Mouse (Mus musculus) monocyte, adult 5-6 weeks (primary cell): ENCODE data around the gene Adgrg7. TPM values are rescaled to one million over a fixed set of nuclear protein-coding genes. Genes with fewer than 3 reads are reported as not detected.

Source experiments
- ATAC-seq: fragments of 153-309, 156-312 bp; replicated peaks from 2 replicates; pipeline ENCODE4 v1.8.0; 2017; ENCODE audit warnings: mild to moderate bottlenecking; ENCODE audit not compliant: low TSS enrichment, insufficient number of reproducible peaks, severe bottlenecking, poor library complexity, low FRiP score
- total RNA-seq: library from RNA; stranded (forward); fragments of 200-1000, 200-491, 200-594 nt; gene quantifications from 3 replicates; pipeline ENCODE4 v1.2.3, GENCODE M21; 2017

Adgrg7 gene
- total RNA-seq, 1 experiment from 2014 or later, result not detected

DNA sequence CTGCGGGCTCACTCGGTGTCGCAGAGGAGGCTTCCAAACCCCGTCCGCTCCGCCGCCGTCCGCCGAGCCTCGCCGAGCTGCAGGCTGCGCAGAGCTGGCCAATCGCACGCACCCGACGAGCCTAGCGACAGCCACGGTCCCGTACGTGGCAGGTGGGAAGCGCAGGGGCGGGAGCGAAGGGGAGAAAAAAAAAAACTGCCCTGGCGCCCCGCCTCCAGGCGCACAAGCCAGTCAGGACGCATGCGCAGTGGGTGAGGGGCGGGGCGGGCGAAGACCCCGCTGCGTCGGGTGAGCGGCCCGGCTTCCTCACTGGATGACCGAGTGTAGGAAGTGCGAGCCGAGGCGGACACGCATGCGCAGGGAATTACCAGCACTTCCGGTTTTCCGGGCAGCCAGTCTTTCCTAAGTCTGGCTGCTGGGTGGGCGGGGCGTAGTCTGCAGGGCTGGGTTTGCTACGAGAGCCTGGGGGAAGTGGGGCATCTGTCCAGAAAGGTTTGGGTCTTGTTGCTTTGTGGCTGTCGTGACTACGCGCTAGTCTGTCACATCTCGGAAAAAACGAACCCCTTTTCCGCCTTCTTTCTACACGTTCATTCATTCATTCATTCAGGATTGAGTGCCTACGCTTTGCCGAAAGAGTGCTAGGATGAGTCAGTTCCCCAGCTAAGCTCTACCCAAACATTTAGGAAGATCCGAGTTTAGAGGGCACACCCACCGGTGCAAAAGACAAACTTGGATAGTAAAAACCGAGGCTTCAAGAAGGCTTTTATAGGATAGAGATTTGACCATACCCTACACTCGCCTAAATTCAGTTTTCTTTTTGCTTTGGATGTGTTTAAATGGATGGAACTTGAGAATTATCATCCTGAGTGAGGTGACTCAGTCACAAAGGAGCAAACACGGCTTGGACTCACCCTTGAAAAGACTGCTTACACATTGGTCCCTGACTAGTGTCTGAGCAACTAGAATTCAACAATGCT lies 78.1 kb downstream of the Adgrg7 start, which contains the start of gene Tfg:
Tfg (minus strand) TSS at position 227 of the 977 bp plus-strand sequence.
- peak; percentile 92 for ATAC-seq

GRCm38 (mm10) chr16:56716557-56717179 lies 79.0 kb downstream of the Adgrg7 start:
- ATAC-seq, result no peak

DNA sequence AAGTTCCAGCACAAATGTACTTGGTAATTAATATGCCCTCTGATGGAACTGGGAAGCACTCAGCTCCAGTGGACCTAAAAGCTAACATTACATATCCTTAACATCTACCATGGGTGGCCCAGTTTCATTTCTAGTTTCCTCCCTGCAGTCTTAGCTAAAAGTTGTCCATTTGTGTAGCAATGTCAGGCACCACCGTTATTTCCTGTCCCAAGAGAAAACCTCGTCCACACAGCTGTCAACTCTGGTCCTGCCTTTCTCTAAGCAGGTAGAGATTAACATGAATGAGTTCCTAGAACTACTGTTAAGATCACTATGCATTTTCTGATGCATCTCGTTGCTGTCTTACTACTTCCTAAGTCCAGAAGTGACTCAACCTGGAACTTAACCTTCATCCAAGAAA lies 80.0 kb downstream of the Adgrg7 start:
- ATAC-seq, result no peak

- ATAC-seq, result no peak
Measured at GRCm38 (mm10) chr16:56710071-56710470, 85.6 kb downstream of the Adgrg7 start.

GRCm38 (mm10) chr16:56705731-56706130 lies 89.9 kb downstream of the Adgrg7 start:
- ATAC-seq, result no peak

GRCm38 (mm10) chr16:56700898-56701297 lies 94.8 kb downstream of the Adgrg7 start:
- ATAC-seq, result no peak

DNA sequence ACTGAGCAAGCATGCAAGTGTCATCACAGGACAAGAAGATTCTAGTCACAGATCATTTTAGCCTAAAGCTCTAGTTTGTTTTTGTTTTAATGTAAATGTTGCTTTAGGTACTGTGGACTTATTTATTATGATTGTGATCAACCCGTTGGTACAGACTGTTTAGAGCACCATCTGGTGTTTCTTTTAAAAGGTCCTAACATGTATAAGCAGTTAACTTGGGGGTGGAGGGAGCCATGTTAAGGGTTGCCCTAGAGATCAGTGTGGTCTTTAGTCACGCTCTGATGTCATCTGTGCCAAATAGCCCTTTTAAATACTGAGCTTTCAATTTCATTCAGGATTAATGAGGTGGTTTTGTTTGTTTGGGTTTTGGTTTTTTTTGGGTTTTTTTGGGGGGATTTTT lies 99.2 kb downstream of the Adgrg7 start:
- ATAC-seq, result no peak

GRCm38 (mm10) chr16:56690715-56691114 lies 104.9 kb downstream of the Adgrg7 start:
- no peak for ATAC-seq

GRCm38 (mm10) chr16:56686747-56687146 lies 108.9 kb downstream of the Adgrg7 start:
- ATAC-seq, result no peak

GRCm38 (mm10) chr16:56681010-56681645 lies 114.5 kb downstream of the Adgrg7 start:
- ATAC-seq, result no peak

DNA sequence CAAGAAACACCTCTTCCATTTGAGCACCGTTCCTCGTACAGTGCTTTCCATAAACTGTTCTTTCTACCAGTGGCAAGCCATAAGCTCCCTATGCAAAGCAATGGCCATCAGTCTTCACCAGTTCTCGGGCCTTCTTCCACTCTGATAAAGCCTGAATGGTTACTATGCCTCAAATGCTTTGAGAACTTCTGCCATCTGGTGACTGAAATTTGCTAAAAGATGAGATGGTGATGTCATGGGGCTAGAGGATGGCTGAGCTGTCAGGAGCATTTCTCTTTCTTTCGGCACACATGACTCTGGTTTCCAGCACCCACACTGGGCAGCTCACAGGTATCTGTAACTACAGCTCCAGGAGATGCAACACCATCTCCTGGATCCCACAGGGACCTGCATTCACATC lies 118.5 kb downstream of the Adgrg7 start:
- no peak for ATAC-seq

Other genes starting within 250 kb of the Adgrg7 start
- gene Tfg, start 78.4 kb downstream of the Adgrg7 start, total RNA-seq, result 24.6 to 34.5 TPM (median 31.7 TPM) in 3 replicates
- gene Tmem45a, start 90.3 kb upstream of the Adgrg7 start, total RNA-seq, result not detected in 3 replicates
- gene Lnp1, start 132.2 kb upstream of the Adgrg7 start, total RNA-seq, result not detected in 3 replicates